Mouse (Mus musculus) B cell, adult 2 months (primary cell): Measurements from ENCODE around the gene Fbxo10.
"Not testable (repeated sequence)": the region's sequence is repeated elsewhere in the genome, so short reads cannot be mapped to it uniquely, and the experiment has no call there.

Experiments
- DNase-seq, 2 experiments: peaks; one replicate each; pipeline ENCODE4 v3.0.0; 2022

The Fbxo10 gene

DNA sequence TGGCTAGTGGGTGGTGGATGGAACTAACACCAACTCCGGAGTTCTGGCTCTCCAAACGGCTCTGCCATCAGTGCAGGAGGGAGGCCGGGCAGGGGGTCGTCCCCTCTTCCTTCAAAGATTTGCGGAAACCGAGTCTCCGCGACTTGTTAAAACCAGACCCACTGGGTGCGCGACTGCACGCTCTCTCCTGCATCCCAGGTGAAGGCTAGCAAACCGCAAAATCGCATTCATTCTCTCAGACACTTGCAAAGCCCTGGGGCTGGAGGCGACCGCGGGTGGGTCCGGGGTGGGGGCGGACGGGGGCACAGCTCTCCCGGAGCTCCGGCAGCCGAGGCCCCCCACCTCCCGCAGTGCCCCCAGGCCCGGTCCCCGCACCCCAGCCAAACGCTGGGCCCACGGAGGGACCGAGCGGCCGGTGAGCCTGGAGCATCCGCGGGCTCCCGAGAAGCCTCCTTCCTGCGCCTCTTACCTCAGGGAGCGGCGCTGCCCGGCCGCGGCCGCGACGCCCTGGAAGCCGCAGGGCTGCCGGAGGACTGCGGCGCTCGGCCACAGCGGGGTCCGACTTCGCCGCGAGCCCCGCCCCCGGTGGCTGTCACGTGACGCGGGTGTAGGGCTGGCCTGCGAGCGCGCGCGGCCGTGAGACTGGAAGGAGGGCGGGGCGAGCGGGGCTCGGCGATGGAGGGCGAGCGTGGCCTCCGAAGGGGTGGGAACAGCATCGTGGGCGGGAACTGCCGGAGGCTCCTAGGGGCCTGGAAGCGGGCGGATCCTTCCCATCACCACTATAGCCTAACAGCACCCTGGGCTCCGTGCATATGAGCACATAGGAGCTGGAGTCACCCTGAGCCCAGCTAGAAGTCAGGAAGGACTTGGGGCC is at the start of gene Fbxo10:
Gene Fbxo10, minus strand, starts transcription at position 584 of the 874 bp plus-strand sequence.
- DNase-seq, result peak; percentile 81 to 84

- no peak for DNase-seq
These were observed 46.6 kb upstream of the Fbxo10 start for GRCm38 (mm10) chr4:45131021-45131420.

DNA sequence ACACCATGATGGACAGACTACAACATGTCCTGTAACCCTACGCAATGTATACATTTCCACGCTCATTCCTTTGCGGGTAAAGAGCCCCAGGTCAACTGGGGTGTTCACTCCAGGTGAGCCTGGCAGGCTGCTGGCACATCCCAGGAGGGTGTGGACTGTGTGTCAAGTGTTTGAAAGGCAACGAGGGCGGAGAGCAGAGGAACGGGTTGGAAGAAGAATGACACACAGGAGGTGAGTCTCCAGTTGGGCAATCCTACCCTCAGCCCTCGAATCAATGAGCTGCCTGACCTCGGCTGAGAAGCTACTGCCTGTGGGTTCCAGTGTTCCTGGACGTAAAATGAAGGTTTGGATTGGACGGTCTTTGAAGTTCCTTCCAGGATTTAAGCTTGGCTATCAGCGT is 36.9 kb upstream of the Fbxo10 start:
- DNase-seq, result no peak

GRCm38 (mm10) chr4:45108456-45109110 is 24.2 kb upstream of the Fbxo10 start:
- DNase-seq, result peak; percentile 17 to 30

GRCm38 (mm10) chr4:45107601-45108277 is 23.3 kb upstream of the Fbxo10 start, which contains the start of gene Tomm5:
Tomm5 (minus strand) TSS chr4:45108114.
- DNase-seq, result peak; percentile 86 to 89

DNA sequence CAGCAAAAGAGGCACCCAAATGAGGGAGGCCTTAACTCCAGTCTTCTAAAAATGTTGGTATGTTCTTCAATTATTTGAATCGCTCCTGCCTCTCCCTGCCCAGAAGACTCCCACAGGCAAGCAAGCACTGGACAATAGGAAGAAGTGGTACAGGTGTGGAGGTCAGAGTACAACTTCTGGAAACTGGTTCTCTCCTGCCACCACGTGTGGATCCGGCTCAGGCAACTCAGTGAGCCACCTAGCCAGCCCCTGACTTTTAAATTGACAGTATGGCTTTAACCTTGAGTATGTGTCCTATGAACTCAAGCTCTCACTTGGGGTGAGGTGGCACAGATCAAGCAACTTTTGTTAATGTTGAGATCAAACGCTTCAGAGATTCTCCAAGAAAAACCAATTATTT is 22.7 kb upstream of the Fbxo10 start:
- peak; percentile 11 to 13 for DNase-seq

DNA sequence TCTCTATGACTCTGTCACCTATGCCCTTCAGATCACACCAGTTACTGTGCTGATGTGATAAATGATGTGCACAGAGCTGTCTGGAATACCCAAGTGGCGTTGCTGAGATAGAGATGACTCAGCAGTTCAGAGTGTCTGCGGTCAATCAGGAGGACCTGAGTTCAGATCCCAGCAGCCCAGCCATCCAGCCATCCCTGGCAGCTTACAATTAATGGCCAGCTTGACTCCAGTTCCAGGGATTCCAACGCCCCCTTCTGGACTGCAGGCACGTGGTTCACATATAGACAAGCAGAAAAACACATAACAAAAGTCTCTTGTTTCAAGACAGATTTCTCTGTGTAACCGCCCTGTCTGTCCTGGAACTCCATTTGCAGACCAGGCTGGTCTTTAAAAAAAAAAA is 22.0 kb upstream of the Fbxo10 start:
- no peak for DNase-seq

GRCm38 (mm10) chr4:45097198-45097872 is 12.9 kb upstream of the Fbxo10 start:
- DNase-seq, result peak; percentile 75 to 76

DNA sequence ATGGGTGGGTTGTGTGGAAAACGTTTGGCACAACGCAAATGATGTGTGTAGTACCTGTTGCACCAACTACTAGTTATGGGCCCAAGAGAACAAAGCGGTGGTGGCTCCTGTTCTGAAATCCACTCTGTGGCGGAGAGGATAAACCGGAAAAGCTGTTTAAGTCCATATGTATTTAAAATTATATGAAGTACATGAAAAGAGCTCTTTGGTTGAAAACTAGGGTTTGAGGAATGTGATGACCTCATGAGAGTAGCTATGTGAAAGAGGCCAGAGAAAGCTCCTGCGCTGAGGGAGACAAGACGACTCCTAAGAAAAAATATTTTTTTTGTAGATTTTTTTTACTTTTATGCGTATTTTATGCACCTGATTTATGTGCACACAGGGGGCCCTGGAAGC is 489 bp upstream of the Fbxo10 start:
- no peak for DNase-seq

GRCm38 (mm10) chr4:45083487-45083886 is 917 bp downstream of the Fbxo10 start:
- DNase-seq, result no peak

GRCm38 (mm10) chr4:45082951-45083350 is 1.5 kb downstream of the Fbxo10 start:
- no peak for DNase-seq

GRCm38 (mm10) chr4:45081041-45081440 is 3.4 kb downstream of the Fbxo10 start:
- DNase-seq, result not testable (repeated sequence)

GRCm38 (mm10) chr4:45073544-45073943 is 10.9 kb downstream of the Fbxo10 start:
- DNase-seq, result no peak

DNA sequence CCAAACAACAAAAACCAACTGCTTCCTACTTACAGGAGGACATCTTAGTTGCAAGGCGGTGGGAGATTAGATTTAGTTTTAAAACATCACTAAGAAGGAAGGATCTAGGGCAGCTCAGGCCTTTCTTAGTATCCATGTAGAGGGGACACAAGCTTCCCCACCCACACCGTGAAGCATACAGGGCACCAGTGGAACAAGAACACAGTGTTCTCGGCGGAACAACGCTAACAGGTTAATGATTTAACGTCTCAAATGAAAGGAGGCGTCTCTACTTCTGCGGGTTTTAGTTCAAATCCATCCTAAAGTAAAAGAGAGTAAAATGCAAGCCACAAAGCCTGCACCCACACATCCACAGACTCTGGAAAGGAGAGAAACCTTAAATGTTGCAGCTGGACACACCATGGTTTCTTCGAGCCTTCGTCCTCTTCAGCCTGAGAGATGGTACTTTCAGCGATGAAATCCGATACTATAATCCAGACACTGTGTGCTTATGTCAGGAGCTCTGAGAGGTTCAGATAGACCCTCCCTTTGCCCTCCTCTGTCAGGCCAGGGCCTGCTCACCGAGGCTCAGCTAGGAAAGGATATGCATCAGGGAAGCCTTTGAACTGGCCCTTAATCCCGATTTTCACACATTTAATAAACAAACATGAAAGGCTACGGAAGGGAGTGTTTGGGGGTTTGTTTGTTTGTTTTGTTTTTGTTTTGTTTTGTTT is 12.0 kb downstream of the Fbxo10 start:
- no peak for DNase-seq

DNA sequence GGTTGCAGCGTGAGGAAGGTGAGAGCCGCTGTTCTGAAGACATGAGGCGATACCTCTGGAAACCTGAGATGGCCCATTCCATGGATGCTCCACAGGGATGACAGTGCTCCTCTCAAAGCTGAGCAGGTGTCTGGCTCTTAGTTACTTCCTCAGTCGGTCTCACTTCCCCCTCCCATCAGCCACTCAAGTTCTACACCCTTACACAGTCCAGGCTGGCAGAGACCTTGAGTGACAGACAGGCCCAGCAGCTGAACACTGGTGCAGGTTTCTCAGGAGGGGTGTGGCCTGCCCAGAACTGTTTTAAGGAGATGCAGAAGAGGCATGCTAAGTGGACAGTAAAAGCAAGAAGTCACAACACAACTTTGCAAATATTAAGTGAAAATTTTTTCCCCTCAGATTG is 16.7 kb downstream of the Fbxo10 start:
- peak; percentile 37 to 40 for DNase-seq

DNA sequence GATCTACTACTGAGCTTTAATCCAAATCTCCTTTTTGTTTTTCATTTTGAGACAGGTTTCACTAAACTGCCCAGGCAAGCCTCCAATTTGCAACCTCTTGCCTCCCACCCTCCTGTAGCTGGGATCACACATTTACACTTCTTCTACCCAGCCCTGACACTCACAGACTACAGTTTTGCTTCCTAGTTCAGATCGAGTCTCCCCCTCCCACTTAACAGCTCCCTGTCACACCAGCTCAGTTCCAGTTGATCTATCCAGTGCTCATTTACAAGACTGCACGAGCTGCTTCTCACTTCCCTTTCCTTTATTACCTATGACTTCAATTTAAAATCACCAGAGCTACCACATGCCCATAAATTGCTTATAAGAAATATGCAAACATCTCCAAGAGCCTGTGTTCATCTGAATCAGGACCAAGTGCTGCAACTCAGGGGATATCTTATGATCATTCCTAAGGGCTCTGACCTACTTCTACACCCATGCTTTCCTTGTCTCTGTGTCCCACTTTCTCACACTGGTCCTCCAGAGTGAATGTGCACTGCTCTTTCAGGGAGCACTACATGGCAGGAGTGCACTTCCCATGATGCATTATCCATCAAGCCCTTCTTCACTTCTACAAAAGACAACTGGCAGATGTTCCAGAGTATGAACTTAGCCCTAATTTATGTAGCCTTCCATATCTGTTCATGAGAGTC is 18.2 kb downstream of the Fbxo10 start:
- DNase-seq, result peak in 1 of 2 experiments; percentile 15

- no peak for DNase-seq
These were observed 19.8 kb downstream of the Fbxo10 start for GRCm38 (mm10) chr4:45064577-45064976.

GRCm38 (mm10) chr4:45063836-45064235 is 20.6 kb downstream of the Fbxo10 start:
- DNase-seq, result not testable (repeated sequence)

- no peak for DNase-seq
These were observed 29.0 kb downstream of the Fbxo10 start for GRCm38 (mm10) chr4:45055451-45055850.

DNA sequence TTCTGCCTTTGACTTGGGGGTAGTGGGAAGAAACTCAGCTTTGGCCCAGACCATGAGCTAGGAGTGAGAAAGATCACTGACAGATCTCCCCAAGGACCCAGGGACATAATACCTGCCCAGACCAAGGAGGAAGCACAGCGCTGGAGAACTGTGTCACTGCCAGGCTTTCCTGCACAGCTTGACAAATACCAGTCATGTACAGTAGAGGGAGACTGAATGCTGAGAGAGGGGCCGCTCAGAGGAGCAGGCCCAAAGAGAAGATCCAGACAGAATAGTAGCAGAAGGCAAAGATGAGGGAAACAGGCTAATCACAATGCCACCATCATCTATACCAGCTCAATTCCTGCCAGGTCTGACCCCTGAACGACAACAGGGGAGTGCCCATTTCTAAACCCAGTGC is 29.5 kb downstream of the Fbxo10 start:
- peak in 1 of 2 experiments; percentile 13 for DNase-seq

DNA sequence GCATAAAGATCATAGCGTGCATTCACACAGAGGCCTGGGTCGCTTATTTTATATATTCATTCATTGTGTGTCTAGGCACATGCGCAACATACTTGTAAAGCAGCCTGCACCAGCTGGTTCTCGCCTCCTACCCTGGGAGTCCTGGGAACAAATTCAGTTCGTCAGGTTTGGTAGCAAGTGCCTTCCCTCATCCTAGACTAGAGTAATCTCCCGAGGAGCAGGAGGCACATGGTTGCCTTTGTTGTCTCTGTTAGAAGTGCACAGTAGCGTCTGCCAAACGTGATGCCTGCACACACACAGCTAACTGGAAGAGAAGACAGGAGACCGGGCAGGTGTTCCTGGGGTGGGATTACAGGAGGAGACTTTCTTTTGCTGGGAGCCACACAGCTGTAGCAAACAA is 36.4 kb downstream of the Fbxo10 start:
- DNase-seq, result no peak
